Mouse (Mus musculus): Measurements from ENCODE around the gene Gm3854.

GRCm38 (mm10) chr7:6343501-6344071 is at the start of gene Gm3854:
- TF ChIP-seq CTCF (IDR thresholded peaks at IDR 0.05; ENCODE audit: insufficient read depth, low read depth, low read length): no peak
- peak; percentile 19; the same call in 1 of the 2 replicates for TF ChIP-seq POLR2A (IDR thresholded peaks at IDR 0.05; ENCODE audit: insufficient read depth, low read depth, low read length)
